Mouse (Mus musculus) induced T-regulatory cell, adult 2 months (primary cell): ENCODE measurements around the gene Tmppe.
"Not testable (repeated sequence)": the region's sequence is repeated elsewhere in the genome, so short reads cannot be mapped to it uniquely, and the experiment has no call there.

Experiments used
- DNase-seq: peaks from one replicate; pipeline ENCODE4 v3.0.0-alpha.2; 2012; ENCODE audit warnings: low read depth

The Tmppe gene

GRCm38 (mm10) chr9:114400949-114401684 lies at the start of gene Tmppe, which contains the start of gene Glb1:
Gene Tmppe (plus strand): TSS chr9:114401105.
Gene Glb1 (plus strand): TSS chr9:114401076.
- DNase-seq = peak; percentile 92

- peak; percentile 71 for DNase-seq
These were observed 33.0 kb upstream of the Tmppe start for GRCm38 (mm10) chr9:114367783-114368470.

- no peak for DNase-seq
These were observed 32.4 kb upstream of the Tmppe start for GRCm38 (mm10) chr9:114368471-114368858.

- DNase-seq = peak; percentile 36
These were observed 31.5 kb upstream of the Tmppe start for GRCm38 (mm10) chr9:114369389-114369788.

GRCm38 (mm10) chr9:114371717-114372116 lies 29.2 kb upstream of the Tmppe start:
- peak; percentile 39 for DNase-seq

GRCm38 (mm10) chr9:114375276-114375962 lies 25.5 kb upstream of the Tmppe start:
- no peak for DNase-seq

- no peak for DNase-seq
These were observed 23.7 kb upstream of the Tmppe start for GRCm38 (mm10) chr9:114377168-114377567.

GRCm38 (mm10) chr9:114379871-114380270 lies 21.0 kb upstream of the Tmppe start:
- DNase-seq = no peak

GRCm38 (mm10) chr9:114380881-114381733 lies 19.8 kb upstream of the Tmppe start:
- peak; percentile 81 for DNase-seq

GRCm38 (mm10) chr9:114382936-114383710 lies 17.8 kb upstream of the Tmppe start:
- no peak for DNase-seq

- DNase-seq = no peak
These were observed 16.2 kb upstream of the Tmppe start for GRCm38 (mm10) chr9:114384691-114385090.

- no peak for DNase-seq
These were observed 15.7 kb upstream of the Tmppe start for GRCm38 (mm10) chr9:114385160-114385559.

- DNase-seq = no peak
These were observed 13.8 kb upstream of the Tmppe start for GRCm38 (mm10) chr9:114387086-114387485.

- DNase-seq = no peak
These were observed 12.6 kb upstream of the Tmppe start for GRCm38 (mm10) chr9:114388288-114388687.

- no peak for DNase-seq
These were observed 12.1 kb upstream of the Tmppe start for GRCm38 (mm10) chr9:114388701-114389370.

GRCm38 (mm10) chr9:114389371-114389904 lies 11.5 kb upstream of the Tmppe start:
- DNase-seq = peak; percentile 66

- peak; percentile 86 for DNase-seq
These were observed 10.8 kb upstream of the Tmppe start, which contains the start of gene Crtap for GRCm38 (mm10) chr9:114389905-114390748. Gene Crtap (minus strand): TSS chr9:114390675.

- DNase-seq = peak; percentile 80
These were observed 10.2 kb upstream of the Tmppe start for GRCm38 (mm10) chr9:114390749-114391075.

- not testable (repeated sequence) for DNase-seq
These were observed 6.8 kb upstream of the Tmppe start for GRCm38 (mm10) chr9:114394136-114394535.
